Mouse (Mus musculus): ENCODE data around the gene Epx. TPM values are rescaled to one million over a fixed set of nuclear protein-coding genes. Genes with fewer than 3 reads are reported as not detected.

The Epx gene
- not detected in 2 replicates for polyA plus RNA-seq (2015; fragmentation: Nextera tagmentation; extraction: Ambion mirVana)

DNA sequence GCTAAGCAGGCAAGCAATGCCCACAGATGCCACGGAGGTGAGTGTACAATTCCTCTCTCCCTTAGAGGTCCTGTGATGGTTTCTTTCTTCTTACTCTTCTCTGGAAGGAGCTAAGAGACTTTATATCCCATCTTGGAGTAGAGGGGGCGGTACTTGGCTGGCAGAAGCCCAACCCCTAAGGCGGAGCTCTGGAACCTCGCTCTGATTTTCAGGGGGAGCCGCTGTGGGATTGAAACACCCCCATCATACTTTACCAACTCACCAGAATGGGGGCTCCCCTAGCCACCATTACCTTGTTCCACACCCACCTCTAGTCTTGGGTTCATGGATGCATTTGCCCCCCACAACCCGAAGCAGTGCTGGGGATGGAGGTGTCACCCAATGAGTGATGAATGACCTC lies at the start of gene Epx:
TSS of gene Epx (minus strand) at position 101 of the 400 bp plus-strand sequence.
- Histone ChIP-seq H3K4me2 (no peak within 1 kb of the TSS), H3K27me3 (no peaks in the 10 kb centered on the region), H3K36me3 (no peaks in the 10 kb centered on the region), H3K9me3 (no peaks in the 10 kb centered on the region), H3K9ac (no peak within 1 kb of the TSS), H3K4me3 (no peak within 1 kb of the TSS), H3K27ac (no peak within 1 kb of the TSS), H3K4me1 (no peaks in the 10 kb centered on the region)
- 77% methylated on average over 6 of the region's 6 CpGs for WGBS
- ATAC-seq (ENCODE audit: borderline replicate concordance, extremely low read depth, low FRiP score, low TSS enrichment): no peak

- no peaks in the 10 kb centered on the region for H3K27me3 ChIP-seq
- H3K27ac ChIP-seq: no peak within 1 kb of the TSS
- H3K9me3 ChIP-seq: no peaks in the 10 kb centered on the region
- 32% methylated on average over 5 of the region's 5 CpGs for WGBS
- H3K4me2 ChIP-seq: no peak within 1 kb of the TSS
- H3K36me3 ChIP-seq: no peaks in the 10 kb centered on the region
- no peak within 1 kb of the TSS for H3K9ac ChIP-seq
- no peak for ATAC-seq (ENCODE audit: borderline replicate concordance, extremely low read depth, low FRiP score, low TSS enrichment)
- H3K4me1 ChIP-seq: no peaks in the 10 kb centered on the region
- H3K4me3 ChIP-seq: no peak within 1 kb of the TSS
Measured at GRCm38 (mm10) chr11:87920966-87921365, 45.6 kb upstream of the Epx start, which contains the start of gene Olfr464. Gene Olfr464 (minus strand): TSS chr11:87920967.

- Histone ChIP-seq H3K4me3 (no peak overlapping the region), H3K27me3 (no peaks in the 10 kb centered on the region), H3K36me3 (no peaks in the 10 kb centered on the region), H3K9me3 (no peaks in the 10 kb centered on the region), H3K4me1 (no peaks in the 10 kb centered on the region), H3K9ac (no peak overlapping the region), H3K27ac (no peak overlapping the region), H3K4me2 (no peak overlapping the region)
- no peak for ATAC-seq (ENCODE audit: borderline replicate concordance, extremely low read depth, low FRiP score, low TSS enrichment)
- 61% methylated on average over 2 of the region's 2 CpGs for WGBS
Measured at GRCm38 (mm10) chr11:87920301-87920700, 45.0 kb upstream of the Epx start.

- Histone ChIP-seq H3K4me3 (no peak overlapping the region), H3K27me3 (no peaks in the 10 kb centered on the region), H3K36me3 (no peaks in the 10 kb centered on the region), H3K27ac (no peak overlapping the region), H3K4me1 (no peaks in the 10 kb centered on the region), H3K4me2 (no peak overlapping the region), H3K9ac (no peak overlapping the region), H3K9me3 (no peaks in the 10 kb centered on the region)
- WGBS: 71% methylated on average over 1 of the region's 1 CpGs
- no peak for ATAC-seq (ENCODE audit: borderline replicate concordance, extremely low read depth, low FRiP score, low TSS enrichment)
Measured at GRCm38 (mm10) chr11:87916005-87916404, 40.7 kb upstream of the Epx start.

GRCm38 (mm10) chr11:87904331-87904730 lies 29.0 kb upstream of the Epx start:
- 60% methylated on average over 3 of the region's 3 CpGs for WGBS
- Histone ChIP-seq H3K4me2 (no peak overlapping the region), H3K27ac (no peak overlapping the region), H3K4me3 (no peak overlapping the region), H3K4me1 (no peaks in the 10 kb centered on the region), H3K9ac (no peak overlapping the region), H3K9me3 (no peaks in the 10 kb centered on the region), H3K36me3 (no peaks in the 10 kb centered on the region), H3K27me3 (no peaks in the 10 kb centered on the region)
- ATAC-seq (ENCODE audit: borderline replicate concordance, extremely low read depth, low FRiP score, low TSS enrichment): no peak

DNA sequence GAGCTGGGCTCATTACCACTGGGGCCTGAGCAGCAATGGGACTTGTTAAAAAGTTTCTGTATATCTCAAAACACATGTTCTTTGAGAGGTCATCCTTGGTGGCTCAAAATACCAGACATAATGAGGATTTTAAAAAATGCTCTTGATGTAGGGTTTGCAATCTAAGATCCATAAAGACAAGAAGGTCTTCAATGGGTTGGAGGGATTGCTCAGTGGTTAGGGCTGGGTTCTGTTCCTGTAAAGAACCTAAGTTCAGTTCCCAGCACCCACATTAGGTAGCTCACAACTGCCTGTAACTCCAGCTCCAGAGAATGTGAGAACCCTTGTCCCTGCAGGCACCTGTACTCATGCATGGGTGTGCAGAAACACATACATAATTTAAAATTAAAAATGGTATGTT lies 22.0 kb upstream of the Epx start, which contains the start of gene Olfr463:
TSS of gene Olfr463 (minus strand) at position 101 of the 400 bp plus-strand sequence.
- Histone ChIP-seq H3K9me3 (no peaks in the 10 kb centered on the region), H3K4me2 (no peak within 1 kb of the TSS), H3K4me1 (no peaks in the 10 kb centered on the region), H3K27ac (no peak within 1 kb of the TSS), H3K36me3 (no peaks in the 10 kb centered on the region), H3K27me3 (no peaks in the 10 kb centered on the region), H3K4me3 (no peak within 1 kb of the TSS), H3K9ac (no peak within 1 kb of the TSS)
- ATAC-seq (ENCODE audit: borderline replicate concordance, extremely low read depth, low FRiP score, low TSS enrichment): no peak

GRCm38 (mm10) chr11:87892168-87892567 lies 16.8 kb upstream of the Epx start, which contains the start of gene Olfr462:
Gene Olfr462 (minus strand): TSS chr11:87892268.
- ATAC-seq (ENCODE audit: borderline replicate concordance, extremely low read depth, low FRiP score, low TSS enrichment): no peak
- H3K4me1 ChIP-seq: no peaks in the 10 kb centered on the region
- H3K4me2 ChIP-seq: no peak within 1 kb of the TSS
- WGBS: 84% methylated on average over 6 of the region's 6 CpGs
- no peaks in the 10 kb centered on the region for H3K9me3 ChIP-seq
- H3K4me3 ChIP-seq: no peak within 1 kb of the TSS
- no peaks in the 10 kb centered on the region for H3K36me3 ChIP-seq
- H3K9ac ChIP-seq: no peak within 1 kb of the TSS
- no peak within 1 kb of the TSS for H3K27ac ChIP-seq
- H3K27me3 ChIP-seq: no peaks in the 10 kb centered on the region

DNA sequence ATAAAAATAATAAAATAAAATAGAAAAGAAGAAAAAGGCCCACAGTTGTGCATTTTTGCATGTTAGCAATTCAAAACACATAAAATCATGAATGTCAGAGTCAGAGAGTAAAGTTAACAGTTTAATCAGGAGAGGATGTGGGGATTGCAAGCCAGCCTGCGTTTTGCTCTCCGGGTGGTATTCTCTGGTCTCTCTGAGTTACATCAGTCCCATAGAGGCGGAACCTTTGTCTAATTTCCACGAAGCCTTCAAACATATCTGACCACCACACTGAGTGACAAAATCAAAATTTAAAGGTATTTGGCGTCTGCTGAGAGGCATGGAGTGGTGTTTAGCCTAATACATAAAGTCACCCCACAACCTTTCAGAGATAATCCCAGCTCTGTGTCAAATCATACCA lies 9.5 kb upstream of the Epx start:
- no peaks in the 10 kb centered on the region for H3K36me3 ChIP-seq
- H3K9me3 ChIP-seq: no peaks in the 10 kb centered on the region
- no peaks in the 10 kb centered on the region for H3K4me1 ChIP-seq
- WGBS: 76% methylated on average over 5 of the region's 5 CpGs
- H3K9ac ChIP-seq: no peak overlapping the region
- H3K4me3 ChIP-seq: no peak overlapping the region
- ATAC-seq (ENCODE audit: borderline replicate concordance, extremely low read depth, low FRiP score, low TSS enrichment): no peak
- no peaks in the 10 kb centered on the region for H3K27me3 ChIP-seq
- no peak overlapping the region for H3K27ac ChIP-seq
- H3K4me2 ChIP-seq: no peak overlapping the region

DNA sequence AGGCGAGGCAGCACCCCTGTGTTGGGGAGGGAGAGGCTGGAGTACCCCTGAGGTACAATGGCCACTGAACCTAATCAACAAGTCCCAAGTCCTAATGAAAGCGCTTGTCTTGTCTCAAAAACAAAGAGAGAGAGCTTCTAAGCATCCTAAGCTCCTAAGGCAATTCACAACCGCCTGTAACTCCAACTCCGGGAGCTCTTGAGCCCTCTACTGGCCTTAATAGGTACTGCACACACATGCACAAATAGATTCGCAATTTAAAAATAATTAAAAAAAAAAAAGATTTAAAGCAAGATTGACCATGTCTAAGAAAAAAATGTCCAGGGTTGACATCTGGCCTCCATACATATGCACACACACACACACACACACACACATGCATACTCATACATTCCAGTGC lies 8.2 kb upstream of the Epx start:
- Histone ChIP-seq H3K4me3 (no peak overlapping the region), H3K4me1 (no peaks in the 10 kb centered on the region), H3K9me3 (no peaks in the 10 kb centered on the region), H3K4me2 (no peak overlapping the region), H3K36me3 (no peaks in the 10 kb centered on the region), H3K27ac (no peak overlapping the region), H3K27me3 (no peaks in the 10 kb centered on the region), H3K9ac (no peak overlapping the region)
- ATAC-seq (ENCODE audit: borderline replicate concordance, extremely low read depth, low FRiP score, low TSS enrichment): no peak
- WGBS: 46% methylated on average over 5 of the region's 5 CpGs

DNA sequence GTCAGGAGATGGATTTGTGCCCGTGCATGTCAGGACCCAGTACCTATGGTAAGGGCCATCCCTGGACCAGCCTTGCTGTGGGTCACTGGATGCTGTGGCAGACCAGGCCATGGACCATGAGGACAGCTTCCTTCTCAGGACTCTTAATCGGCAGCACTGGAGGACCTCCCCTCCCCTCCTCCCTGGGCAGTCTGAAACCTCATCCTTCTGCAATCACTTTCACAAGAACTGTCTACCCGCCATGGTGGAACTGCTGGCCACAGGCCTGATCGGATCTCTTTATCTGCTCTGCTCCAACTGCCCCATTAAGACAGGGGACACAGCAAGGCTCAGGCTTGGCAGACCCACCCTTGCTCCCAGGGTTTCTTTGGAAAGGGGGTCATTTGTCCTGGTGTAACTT lies 6.4 kb upstream of the Epx start:
- no peak overlapping the region for H3K9ac ChIP-seq
- no peak for ATAC-seq (ENCODE audit: borderline replicate concordance, extremely low read depth, low FRiP score, low TSS enrichment)
- no peak overlapping the region for H3K27ac ChIP-seq
- no peaks in the 10 kb centered on the region for H3K36me3 ChIP-seq
- H3K4me2 ChIP-seq: no peak overlapping the region
- no peak overlapping the region for H3K4me3 ChIP-seq
- 45% methylated on average over 4 of the region's 4 CpGs for WGBS
- no peaks in the 10 kb centered on the region for H3K27me3 ChIP-seq
- no peaks in the 10 kb centered on the region for H3K9me3 ChIP-seq
- H3K4me1 ChIP-seq: no peaks in the 10 kb centered on the region

DNA sequence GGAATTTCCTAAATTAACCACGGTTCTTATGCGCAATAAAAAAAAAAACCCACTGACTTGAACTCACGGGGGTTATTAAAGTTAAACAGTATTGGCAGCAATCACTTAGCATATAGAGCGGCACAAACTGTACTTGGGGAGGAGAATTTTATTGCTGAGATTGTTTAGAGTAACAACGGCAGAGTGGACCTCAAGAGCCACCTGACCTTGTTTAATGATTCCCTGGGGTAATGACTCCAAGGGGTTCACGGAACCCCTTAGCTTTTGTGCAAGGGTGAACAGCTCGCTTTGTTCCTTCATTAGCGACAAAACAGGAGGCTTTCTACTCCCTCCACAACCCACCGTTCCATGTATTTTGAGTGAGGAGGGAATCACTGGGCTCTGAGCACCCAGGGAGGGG lies 4.5 kb upstream of the Epx start:
- H3K27me3 ChIP-seq: no peaks in the 10 kb centered on the region
- no peak overlapping the region for H3K9ac ChIP-seq
- H3K36me3 ChIP-seq: no peaks in the 10 kb centered on the region
- no peaks in the 10 kb centered on the region for H3K9me3 ChIP-seq
- H3K4me2 ChIP-seq: no peak overlapping the region
- no peaks in the 10 kb centered on the region for H3K4me1 ChIP-seq
- 62% methylated on average over 9 of the region's 9 CpGs for WGBS
- no peak overlapping the region for H3K4me3 ChIP-seq
- no peak for ATAC-seq (ENCODE audit: borderline replicate concordance, extremely low read depth, low FRiP score, low TSS enrichment)
- no peak overlapping the region for H3K27ac ChIP-seq

DNA sequence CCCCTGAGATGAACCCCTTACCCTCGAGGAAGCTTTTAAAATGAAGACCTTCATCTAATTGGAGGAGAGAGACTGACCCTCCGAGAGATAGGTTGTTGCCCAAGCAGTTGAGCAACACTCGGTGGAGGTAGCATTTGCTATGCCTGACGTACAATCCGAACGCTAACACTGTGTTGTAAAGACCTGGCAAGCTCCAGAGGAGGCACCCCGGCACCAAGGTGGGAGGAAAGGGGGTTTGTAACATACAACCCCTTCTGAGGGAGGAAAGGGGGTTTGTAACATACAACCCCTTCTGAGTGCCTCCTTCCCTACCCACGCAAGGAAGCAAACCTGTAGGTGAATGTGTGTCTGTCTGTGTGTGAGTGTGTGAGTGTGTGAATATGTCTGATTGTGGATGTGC lies 3.6 kb downstream of the Epx start:
- Histone ChIP-seq H3K4me2 (no peak overlapping the region), H3K4me3 (no peak overlapping the region), H3K9ac (no peak overlapping the region), H3K36me3 (no peaks in the 10 kb centered on the region), H3K27me3 (no peaks in the 10 kb centered on the region), H3K27ac (no peak overlapping the region), H3K4me1 (no peaks in the 10 kb centered on the region), H3K9me3 (no peaks in the 10 kb centered on the region)
- 26% methylated on average over 8 of the region's 8 CpGs for WGBS
- ATAC-seq (ENCODE audit: borderline replicate concordance, extremely low read depth, low FRiP score, low TSS enrichment): no peak

- ATAC-seq (ENCODE audit: borderline replicate concordance, extremely low read depth, low FRiP score, low TSS enrichment): no peak
- no peaks in the 10 kb centered on the region for H3K36me3 ChIP-seq
- no peak overlapping the region for H3K27ac ChIP-seq
- WGBS: 76% methylated on average over 2 of the region's 2 CpGs
- no peaks in the 10 kb centered on the region for H3K4me1 ChIP-seq
- no peaks in the 10 kb centered on the region for H3K27me3 ChIP-seq
- H3K4me2 ChIP-seq: no peak overlapping the region
- H3K9ac ChIP-seq: no peak overlapping the region
- no peak overlapping the region for H3K4me3 ChIP-seq
- no peaks in the 10 kb centered on the region for H3K9me3 ChIP-seq
Measured at GRCm38 (mm10) chr11:87870096-87870495, 5.2 kb downstream of the Epx start.
